Mouse (Mus musculus) lung, embryonic 14.5 days (tissue): Measurements from ENCODE around the gene Slc5a8. TPM values are rescaled to one million over a fixed set of nuclear protein-coding genes. Genes with fewer than 3 reads are reported as not detected.

Experiments
- ATAC-seq: fragments of 200-750 bp; cut with Nextera tagmentation; 2 replicates; pipeline ENCODE4 v1.8.0; 2017; ENCODE audit warnings: mild to moderate bottlenecking, moderate TSS enrichment, moderate library complexity; ENCODE audit not compliant: insufficient read depth
- DNase-seq: peaks from one replicate; pipeline ENCODE4 v3.0.0-alpha.2; 2015
- H3K27ac ChIP-seq: fragments of 300-500 bp; sonication (generic); 2 replicates; pipeline ENCODE4 v1.5.1; 2014; ENCODE audit warnings: low read depth, mild to moderate bottlenecking, moderate library complexity
- H3K27me3 ChIP-seq: fragments of 300-500 bp; sonication (generic); 2 replicates; pipeline ENCODE4 v1.6.1; 2014; ENCODE audit warnings: low read length, control low read depth; ENCODE audit not compliant: insufficient read depth
- H3K36me3 ChIP-seq: fragments of 300-500 bp; sonication (generic); 2 replicates; pipeline ENCODE4 v1.6.1; 2014; ENCODE audit warnings: control low read depth; ENCODE audit not compliant: insufficient read depth
- H3K4me1 ChIP-seq: fragments of 300-500 bp; sonication (generic); 2 replicates; pipeline ENCODE4 v1.6.1; 2014; ENCODE audit warnings: antibody characterized with exemption, control low read depth; ENCODE audit not compliant: insufficient read depth
- H3K4me2 ChIP-seq: fragments of 300-500 bp; sonication (generic); 2 replicates; pipeline ENCODE4 v1.6.1; 2014; ENCODE audit warnings: mild to moderate bottlenecking
- H3K4me3 ChIP-seq: fragments of 300-500 bp; sonication (generic); 2 replicates; pipeline ENCODE4 v1.5.1; 2014; ENCODE audit warnings: low read depth, low read length
- H3K9ac ChIP-seq: fragments of 300-500 bp; sonication (generic); 2 replicates; pipeline ENCODE4 v1.6.1; 2014
- H3K9me3 ChIP-seq: fragments of 300-500 bp; sonication (generic); 2 replicates; pipeline ENCODE4 v1.6.1; 2016; ENCODE audit warnings: low read depth, low read length, control low read depth
- CTCF ChIP-seq: IDR thresholded peaks from 2 replicates; pipeline ENCODE4 v1.5.1; 2016; ENCODE audit warnings: antibody characterized with exemption, low read depth
- WGBS: fragments of 180-500 bp; shearing (Covaris S2); extraction: QIAGEN DNeasy Blood & Tissue Kit; methylation state at CpG from one replicate; pipeline ENCODE4 v1.1.7; 2014; 5-methylcytosine and 5-hydroxymethylcytosine counted together
- polyA plus RNA-seq: library from polyadenylated mRNA; unstranded; fragments of >200 nt; fragmentation: Nextera tagmentation; extraction: Ambion mirVana; gene quantifications from 2 replicates; pipeline ENCODE4 v1.2.1, GENCODE M21; 2014

Gene Slc5a8
- polyA plus RNA-seq, 1 experiment from 2014 or later: 0.07 TPM

GRCm38 (mm10) chr10:88978932-88979331 lies 93.1 kb downstream of the Slc5a8 start:
- Histone ChIP-seq H3K4me2 (no peak overlapping the region), H3K36me3 (no peaks in the 10 kb centered on the region), H3K9ac (no peak overlapping the region), H3K4me3 (no peak overlapping the region), H3K9me3 (no peaks in the 10 kb centered on the region), H3K4me1 (no peaks in the 10 kb centered on the region), H3K27me3 (no peaks in the 10 kb centered on the region), H3K27ac (no peak overlapping the region)
- no peak for ATAC-seq
- DNase-seq: no peak
- no peak for TF ChIP-seq CTCF
- 72% methylated on average over 6 of the region's 6 CpGs for WGBS

Other genes with a start within 250 kb of the Slc5a8 start
- not detected in 2 replicates for gene Spic, start 201.0 kb upstream of the Slc5a8 start, polyA plus RNA-seq
- gene Arl1, start 155.1 kb upstream of the Slc5a8 start, polyA plus RNA-seq: 193 and 206 TPM in 2 replicates
- 26.6 and 30.6 TPM in 2 replicates for gene Utp20, start 59.2 kb upstream of the Slc5a8 start, polyA plus RNA-seq